Mouse (Mus musculus) thymus, adult 2 months (tissue): ENCODE measurements around the gene Pdcd1. TPM values are rescaled to one million over a fixed set of nuclear protein-coding genes. Genes with fewer than 3 reads are reported as not detected.

Experiments
- DNase-seq: peaks from one replicate; pipeline ENCODE4 v3.0.0; 2021
- H3K27ac ChIP-seq: fragments of 200-500 bp; 2 replicates; pipeline ENCODE4 v1.5.1; 2012; ENCODE audit warnings: low read length, control low read depth; ENCODE audit not compliant: control insufficient read depth, insufficient read depth
- H3K27me3 ChIP-seq: fragments of 200-500 bp; 2 replicates; pipeline ENCODE4 v1.6.1; 2012; ENCODE audit warnings: mild to moderate bottlenecking, low read length, moderate library complexity, mixed read lengths; ENCODE audit not compliant: control insufficient read depth, insufficient read depth
- H3K36me3 ChIP-seq: fragments of 200-500 bp; 2 replicates; pipeline ENCODE4 v1.6.1; 2012; ENCODE audit warnings: mild to moderate bottlenecking, low read length, moderate library complexity; ENCODE audit not compliant: control insufficient read depth, insufficient read depth
- H3K4me1 ChIP-seq: fragments of 200-500 bp; replicated peaks from 2 replicates; pipeline ENCODE4 v1.6.1; 2012; ENCODE audit warnings: low read length; ENCODE audit not compliant: control insufficient read depth, insufficient read depth
- H3K4me3 ChIP-seq: fragments of 200-500 bp; 2 replicates; pipeline ENCODE4 v1.5.1; 2012; ENCODE audit warnings: mild to moderate bottlenecking, low read length, control low read depth, moderate library complexity; ENCODE audit not compliant: control insufficient read depth, insufficient read depth
- CTCF ChIP-seq: fragments of 200-500 bp; IDR thresholded peaks from 2 replicates; pipeline ENCODE4 v1.5.1; 2012; ENCODE audit warnings: mild to moderate bottlenecking, control low read depth, low read length, moderate library complexity, borderline replicate concordance; ENCODE audit not compliant: control insufficient read depth, poor library complexity, insufficient read depth; ENCODE audit errors: extremely low read depth
- POLR2A ChIP-seq: fragments of 200-500 bp; IDR thresholded peaks from 2 replicates; pipeline ENCODE4 v1.6.1; 2012; ENCODE audit warnings: mild to moderate bottlenecking, low read length, control low read depth, moderate library complexity; ENCODE audit not compliant: control insufficient read depth, poor library complexity, insufficient read depth; ENCODE audit errors: extremely low read depth
- WGBS: fragments of 180-500 bp; shearing (Covaris S2); methylation state at CpG from one replicate; pipeline ENCODE4 v1.1.7; 2018; 5-methylcytosine and 5-hydroxymethylcytosine counted together
- polyA plus RNA-seq: library from polyadenylated mRNA; depleted of rRNA; stranded (reverse); fragments of >200 nt; gene quantifications from 2 replicates; pipeline ENCODE4 v1.2.3, GENCODE M21; 2012; rRNA removed

Pdcd1 gene
- 21.8 and 25.0 TPM in 2 replicates for polyA plus RNA-seq

DNA sequence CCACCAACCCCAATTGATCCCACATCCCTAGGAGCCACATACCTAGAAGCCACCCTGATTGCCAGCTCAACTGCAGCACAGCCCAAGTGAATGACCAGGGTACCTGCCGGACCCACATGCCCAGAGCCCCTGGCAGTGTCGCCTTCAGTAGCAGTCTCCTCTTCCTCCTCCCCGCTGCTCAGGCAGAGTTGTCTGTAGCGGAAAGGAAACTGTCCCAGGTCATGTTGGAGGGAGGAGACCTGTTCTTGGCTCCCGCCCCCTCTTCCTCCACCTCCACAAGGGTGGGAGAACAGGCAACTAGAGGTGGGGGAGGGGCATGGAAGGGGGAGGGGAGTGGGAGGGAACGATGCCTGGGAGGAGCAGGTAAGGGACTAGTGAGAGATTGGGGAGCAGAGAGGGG lies at the start of gene Pdcd1:
Gene Pdcd1 (minus strand): TSS at position 181 of the 400 bp plus-strand sequence.
- Histone ChIP-seq H3K4me1 (peaks cover 42% of the 10 kb centered on the region), H3K4me3 (peak within 1 kb of the TSS; percentile 49), H3K36me3 (no peaks in the 10 kb centered on the region), H3K27ac (peak within 1 kb of the TSS; percentile 20; the same call in 1 of the 2 replicates), H3K27me3 (no peaks in the 10 kb centered on the region)
- DNase-seq = peak; percentile 51
- TF ChIP-seq CTCF (no peak), POLR2A (0 out of 2 replicates have a peak, but pooled peaks have one; percentile 25)
- 3% methylated on average over 6 of the region's 6 CpGs for WGBS

DNA sequence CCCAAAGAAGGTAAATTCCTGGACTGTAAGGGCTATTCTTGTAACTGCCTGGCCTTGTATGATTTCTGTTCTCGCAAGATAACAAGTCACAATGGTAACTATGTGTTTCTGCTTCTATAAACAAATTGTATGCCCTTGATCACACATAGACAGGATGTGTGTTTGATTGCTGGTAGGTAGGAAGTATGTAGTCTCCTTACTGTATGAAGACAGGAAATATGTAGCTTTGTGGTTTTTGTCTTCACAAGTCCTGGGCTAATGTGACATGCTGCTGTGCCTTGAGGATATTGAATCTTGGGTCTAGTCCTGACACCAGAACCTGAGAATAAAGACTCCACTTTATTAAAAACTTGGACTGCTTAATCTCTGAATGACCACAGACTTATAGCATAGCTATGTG lies 39.4 kb upstream of the Pdcd1 start:
- no peak overlapping the region for H3K27ac ChIP-seq
- no peaks in the 10 kb centered on the region; the same call in 1 of the 2 replicates for H3K4me1 ChIP-seq
- DNase-seq = no peak
- H3K27me3 ChIP-seq = no peaks in the 10 kb centered on the region
- no peak overlapping the region for H3K4me3 ChIP-seq
- no peaks in the 10 kb centered on the region for H3K36me3 ChIP-seq
- WGBS = 6% methylated on average over 1 of the region's 1 CpGs
- TF ChIP-seq CTCF (no peak), POLR2A (no peak)

DNA sequence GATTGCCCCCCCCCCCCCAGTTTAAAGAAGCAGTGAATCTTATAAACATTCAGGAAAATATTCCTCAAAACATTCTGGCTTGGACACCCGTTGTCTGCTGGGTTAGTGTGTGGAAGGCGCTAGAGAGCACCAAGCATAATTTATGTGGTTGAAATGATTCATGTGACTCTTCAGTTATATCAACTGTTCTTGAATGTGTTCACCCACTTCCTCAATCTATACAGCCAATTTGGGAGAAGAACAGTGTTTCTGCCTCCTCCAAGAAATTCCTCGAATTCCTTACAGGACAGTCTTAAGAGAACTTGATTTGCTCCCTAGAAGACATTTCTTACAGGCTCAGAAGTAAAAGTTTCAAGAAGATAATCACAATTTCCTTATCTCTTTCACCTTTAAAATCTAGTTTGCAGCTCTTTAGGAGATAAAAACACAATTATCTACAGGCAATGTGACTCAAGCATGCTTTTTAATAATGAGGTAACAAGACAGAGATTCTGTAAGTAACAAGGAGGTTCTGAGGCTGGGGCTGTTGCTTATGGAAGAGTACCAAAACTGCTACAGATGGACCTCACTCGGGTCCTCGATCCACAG lies 34.1 kb upstream of the Pdcd1 start:
- Histone ChIP-seq H3K27me3 (no peaks in the 10 kb centered on the region), H3K4me1 (no peaks in the 10 kb centered on the region; the same call in 1 of the 2 replicates), H3K27ac (no peak overlapping the region), H3K36me3 (no peaks in the 10 kb centered on the region), H3K4me3 (no peak overlapping the region)
- WGBS = 73% methylated on average over 5 of the region's 5 CpGs
- DNase-seq = no peak
- TF ChIP-seq CTCF (no peak), POLR2A (no peak)

DNA sequence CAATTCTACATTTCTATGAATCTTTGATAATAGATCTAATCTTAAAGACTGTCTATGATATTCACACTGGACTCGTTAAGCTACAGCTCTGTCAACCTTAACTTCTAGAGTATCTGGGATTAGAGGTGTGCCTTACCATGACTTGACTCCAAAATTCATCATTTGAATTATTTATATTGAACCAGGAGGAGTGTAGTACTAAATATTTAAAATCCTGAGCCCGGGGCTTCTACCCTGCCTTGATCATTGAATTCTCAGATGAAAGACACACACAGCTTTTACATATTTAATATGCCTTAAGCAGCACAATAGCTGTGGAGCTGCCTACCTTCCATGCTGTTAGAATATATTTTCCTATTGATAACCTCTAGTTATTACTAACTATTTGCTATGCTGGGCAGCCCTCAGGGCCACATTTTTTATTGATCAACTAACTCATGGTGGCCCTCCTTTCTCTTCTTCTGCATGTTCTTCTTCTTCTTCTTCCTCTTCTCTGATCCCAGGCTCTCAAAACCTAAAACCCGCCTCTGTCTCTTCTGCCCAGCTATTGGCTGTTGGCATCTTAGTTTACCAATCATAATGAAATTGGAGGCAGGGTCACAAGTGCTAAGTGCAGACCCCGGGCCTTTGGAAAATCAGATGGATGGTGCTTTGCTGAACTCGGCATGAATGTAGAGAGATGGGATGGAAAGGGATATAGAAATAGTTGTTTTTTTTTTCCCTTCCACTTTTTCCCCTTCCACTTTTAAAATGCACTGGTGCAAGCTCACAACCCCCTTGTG lies 33.2 kb upstream of the Pdcd1 start:
- no peak for TF ChIP-seq CTCF
- TF ChIP-seq POLR2A = no peak
- DNase-seq = no peak
- Histone ChIP-seq H3K4me1 (no peaks in the 10 kb centered on the region), H3K36me3 (no peaks in the 10 kb centered on the region), H3K27ac (no peak overlapping the region), H3K4me3 (no peak overlapping the region), H3K27me3 (no peaks in the 10 kb centered on the region)
- WGBS = 93% methylated on average over 5 of the region's 5 CpGs

DNA sequence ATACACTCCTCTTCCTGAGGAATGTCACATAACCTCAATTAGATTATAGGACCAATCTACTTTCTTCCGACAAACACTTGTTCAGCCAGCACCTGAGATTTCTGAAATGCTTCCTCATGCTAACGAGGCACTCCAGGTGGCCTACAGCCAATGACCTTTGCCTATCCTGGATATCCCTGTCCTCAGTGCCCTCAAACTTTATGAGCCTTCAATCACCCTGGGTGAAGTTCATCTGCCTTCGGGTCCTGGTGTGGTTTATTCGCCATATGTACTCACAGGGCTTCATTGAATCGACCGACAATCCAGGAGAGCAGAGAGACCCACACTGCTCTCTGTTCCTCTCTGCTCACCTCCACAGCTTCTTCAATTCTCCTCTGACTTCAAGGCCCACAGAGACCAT lies 29.4 kb upstream of the Pdcd1 start:
- Histone ChIP-seq H3K4me3 (no peak overlapping the region), H3K27ac (no peak overlapping the region), H3K36me3 (no peaks in the 10 kb centered on the region), H3K27me3 (no peaks in the 10 kb centered on the region), H3K4me1 (no peaks in the 10 kb centered on the region)
- DNase-seq = no peak
- TF ChIP-seq CTCF (no peak), POLR2A (no peak)
- 97% methylated on average over 6 of the region's 6 CpGs for WGBS

DNA sequence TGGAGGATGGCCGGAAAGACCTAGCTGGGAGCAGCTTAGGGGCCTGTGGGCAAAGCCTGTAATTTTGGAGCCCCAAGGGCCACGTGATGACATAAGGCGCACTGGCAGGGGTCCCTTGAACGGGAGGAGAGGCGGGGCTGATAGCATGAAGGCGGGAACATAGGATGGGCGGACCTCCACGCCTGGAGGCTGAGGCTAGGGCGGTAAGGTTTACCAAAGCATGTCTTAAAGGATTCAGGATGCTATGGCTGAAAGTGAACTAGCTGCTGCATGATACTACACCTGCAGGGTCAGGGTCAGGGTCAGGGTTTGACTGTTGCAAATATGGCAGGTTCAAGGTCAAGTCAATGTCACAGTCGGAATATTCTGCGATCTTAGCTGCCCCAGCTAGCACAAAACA lies 28.8 kb upstream of the Pdcd1 start:
- no peaks in the 10 kb centered on the region for H3K36me3 ChIP-seq
- WGBS = 85% methylated on average over 11 of the region's 11 CpGs
- no peaks in the 10 kb centered on the region for H3K27me3 ChIP-seq
- H3K27ac ChIP-seq = no peak overlapping the region
- no peak overlapping the region for H3K4me3 ChIP-seq
- no peak for DNase-seq
- no peak for TF ChIP-seq POLR2A
- no peak for TF ChIP-seq CTCF
- no peaks in the 10 kb centered on the region for H3K4me1 ChIP-seq

DNA sequence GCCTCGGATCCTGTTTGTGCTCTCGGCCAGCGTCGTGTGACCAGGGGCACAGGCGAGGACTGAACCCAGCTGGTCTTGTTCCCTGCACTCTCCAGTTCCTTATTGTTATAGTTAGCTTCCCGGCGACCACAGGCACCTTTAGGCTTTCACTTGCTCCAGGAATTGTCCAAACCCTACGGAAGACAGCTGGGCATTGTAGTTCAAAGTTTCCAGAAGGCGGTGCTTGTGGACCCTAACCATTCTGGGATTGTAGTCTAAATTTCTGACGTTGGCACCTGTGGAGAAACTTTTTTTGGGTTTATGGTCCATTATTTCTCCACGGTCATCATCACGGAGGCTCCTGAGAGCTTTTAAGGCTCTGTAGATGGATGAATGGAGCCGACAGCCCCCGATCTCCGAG lies 28.4 kb upstream of the Pdcd1 start:
- Histone ChIP-seq H3K4me3 (no peak overlapping the region), H3K27ac (no peak overlapping the region), H3K36me3 (no peaks in the 10 kb centered on the region), H3K27me3 (no peaks in the 10 kb centered on the region), H3K4me1 (no peaks in the 10 kb centered on the region)
- WGBS = 66% methylated on average over 15 of the region's 15 CpGs
- no peak for DNase-seq
- TF ChIP-seq CTCF = no peak
- TF ChIP-seq POLR2A = no peak
